Mouse (Mus musculus) layer of hippocampus, adult 2 months (tissue): ENCODE data around the gene Paqr7. TPM values are rescaled to one million over a fixed set of nuclear protein-coding genes. Genes with fewer than 3 reads are reported as not detected.

Experiments
- DNase-seq, 2 experiments: peaks; one replicate each; pipeline ENCODE4 v3.0.0; 2022; ENCODE audit warnings: low spot score in 2 of 2
- H3K27ac ChIP-seq: fragments of 200-600 bp; 2 replicates; pipeline ENCODE4 v1.8.1; 2022
- H3K4me3 ChIP-seq: fragments of 200-600 bp; 2 replicates; pipeline ENCODE4 v1.8.1; 2022; ENCODE audit warnings: mild to moderate bottlenecking
- CTCF ChIP-seq: fragments of 200-600 bp; conservative IDR thresholded peaks from 2 replicates; pipeline ENCODE4 v1.8.1; 2022; ENCODE audit warnings: antibody characterized with exemption, mild to moderate bottlenecking, moderate library complexity
- microRNA-seq, 2 experiments: library from miRNA; unstranded; fragments of <30 nt; microRNA quantifications; one replicate each; pipeline ENCODE4 v1.2.0; 2021
- total RNA-seq, 2 experiments: library from RNA; stranded (reverse); gene quantifications; 2 replicates each; pipeline ENCODE4 v1.2.3; 2021

Gene Paqr7
- total RNA-seq, 2 experiments from 2014 or later: 60.2 to 64.7 TPM

- Histone ChIP-seq H3K4me3 (no peak overlapping the region), H3K27ac (no peak overlapping the region)
- DNase-seq: no peak
- no peak for TF ChIP-seq CTCF
These were observed 62.7 kb downstream of the Paqr7 start for GRCm38 (mm10) chr4:134559154-134559553.

Small RNA genes lying within 50 kb of the gene (microRNA-seq; reads per million reads assigned to microRNA genes)
- 0.18 to 0.64 reads per million in 2 experiments for gene Gm23634

Other genes with a start within 250 kb of the Paqr7 start
- gene Gm30191, start 249.8 kb upstream of the Paqr7 start, total RNA-seq: not detected
- 1 to 10 TPM; 2.7 to 4.0 TPM for gene Grrp1, start 242.6 kb upstream of the Paqr7 start, total RNA-seq
- 10 to 100 TPM; 16.9 to 18.6 TPM for gene Pdik1l, start 208.8 kb upstream of the Paqr7 start, total RNA-seq
- gene Trim63, start 181.6 kb upstream of the Paqr7 start, total RNA-seq: not detected
- gene Slc30a2, start 153.5 kb upstream of the Paqr7 start, total RNA-seq: not detected
- 10 to 100 TPM; 44.7 to 46.5 TPM for gene Extl1, start 112.8 kb upstream of the Paqr7 start, total RNA-seq
- gene Pafah2, start 100.4 kb upstream of the Paqr7 start, total RNA-seq: 1 to 10 TPM; 6.6 to 9.0 TPM
- 100 to 1,000 TPM; 362 to 369 TPM for gene Stmn1, start 28.4 kb upstream of the Paqr7 start, total RNA-seq
- gene Aunip, start 14.3 kb downstream of the Paqr7 start, total RNA-seq: under 1 TPM; 0.56 to 0.67 TPM
- gene Mtfr1l, start 38.7 kb downstream of the Paqr7 start, total RNA-seq: 10 to 100 TPM; 69.3 to 72.5 TPM
- 10 to 100 TPM; 17.3 to 19.7 TPM for gene Selenon, start 55.5 kb downstream of the Paqr7 start, total RNA-seq
- 10 to 100 TPM; 22.1 to 25.1 TPM for gene Man1c1, start 207.6 kb downstream of the Paqr7 start, total RNA-seq